Mouse (Mus musculus): ENCODE data around the gene Gm8909.
"Not testable (repeated sequence)": the region's sequence is repeated elsewhere in the genome, so short reads cannot be mapped to it uniquely, and the experiment has no call there.

DNA sequence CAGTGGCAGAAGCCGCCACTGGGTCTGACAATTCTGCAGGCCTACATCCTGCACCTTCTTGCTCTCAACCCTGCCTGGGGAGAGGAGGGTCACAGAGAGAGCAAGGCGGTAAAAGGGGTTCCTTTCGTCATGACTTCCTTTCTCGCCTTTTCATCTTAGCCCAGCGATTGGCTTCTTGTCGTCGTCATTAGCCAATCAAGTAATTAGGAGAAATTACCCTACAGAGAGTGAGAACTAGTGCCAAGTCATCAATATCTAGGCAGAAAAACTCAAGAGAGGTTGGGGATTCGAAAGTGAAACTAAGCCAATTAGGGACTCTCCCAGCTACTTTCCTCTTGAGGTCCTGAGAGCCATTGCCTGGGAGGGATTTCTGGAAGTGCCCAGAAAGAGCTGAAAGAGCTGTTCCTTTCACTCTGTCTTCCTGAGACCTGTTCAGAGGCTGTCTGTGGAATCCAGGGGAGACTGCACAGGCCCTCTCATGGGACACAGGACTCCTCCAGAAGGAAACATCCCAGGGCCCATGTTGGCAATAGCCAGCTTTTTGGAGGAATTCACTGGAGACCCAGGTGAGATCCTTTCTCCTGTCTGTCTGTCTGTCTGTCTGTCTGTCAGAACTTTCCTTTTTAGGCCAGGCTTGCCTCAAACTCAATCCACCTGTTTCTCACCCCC, 46.9 kb downstream of the Gm8909 start, which contains the start of gene Gm19684:
- TF ChIP-seq POLR2A (IDR thresholded peaks at IDR 0.05; ENCODE audit: extremely low read depth, insufficient read depth, low read length); CTCF (IDR thresholded peaks at IDR 0.05; ENCODE audit: low read depth, low read length): not testable (repeated sequence)

Measured in liver, adult 2 months (tissue).